Mouse (Mus musculus) cerebellum, postnatal 10 days (tissue): ENCODE measurements at regions not wholly inside any gene's neighbourhood (a gene's known extent, or its start where the extent isn't known, plus 50 kb on each side); places are given as distances from the start of the nearest gene placed in this dataset.
A peak's percentile ranks its signal among the peaks of the same experiment; 100 is the strongest.

Experiments used
- DNase-seq, 2 experiments: peaks; one replicate each; pipeline ENCODE4 v3.0.0; 2021; ENCODE audit warnings: mixed read lengths in 2 of 2

- DNase-seq: no peak
These were observed 715.5 kb downstream of the Fam181b start for GRCm38 (mm10) chr7:93795210-93795609.

GRCm38 (mm10) chr7:93835697-93836096 lies 756.0 kb downstream of the Fam181b start:
- DNase-seq: no peak

- no peak for DNase-seq
These were observed 756.5 kb downstream of the Fam181b start for GRCm38 (mm10) chr7:93836169-93836568.

- DNase-seq: no peak
These were observed 775.4 kb downstream of the Fam181b start for GRCm38 (mm10) chr7:93855025-93855424.

GRCm38 (mm10) chr7:93893701-93894100 lies 814.0 kb downstream of the Fam181b start:
- peak; percentile 4 to 5 for DNase-seq

- no peak for DNase-seq
These were observed 817.3 kb downstream of the Fam181b start for GRCm38 (mm10) chr7:93896921-93897320.

- DNase-seq: no peak
These were observed 823.1 kb downstream of the Fam181b start for GRCm38 (mm10) chr7:93902770-93903169.

- DNase-seq: no peak
These were observed 857.3 kb downstream of the Fam181b start for GRCm38 (mm10) chr7:93936925-93937324.

GRCm38 (mm10) chr7:93982103-93982502 lies 902.4 kb downstream of the Fam181b start:
- DNase-seq: no peak

- DNase-seq: no peak
These were observed 923.1 kb downstream of the Fam181b start for GRCm38 (mm10) chr7:94002780-94003179.

- DNase-seq: peak; percentile 26 to 36
These were observed 962.9 kb downstream of the Fam181b start for GRCm38 (mm10) chr7:94042466-94043030.

GRCm38 (mm10) chr7:94045428-94045827 lies 965.8 kb downstream of the Fam181b start:
- no peak for DNase-seq

GRCm38 (mm10) chr7:94046029-94046428 lies 966.4 kb downstream of the Fam181b start:
- DNase-seq: peak; percentile 8 to 37

GRCm38 (mm10) chr7:94061814-94062545 lies 982.3 kb downstream of the Fam181b start:
- no peak for DNase-seq
